Comparison of ENCODE assay signal across 29 mouse cellular contexts in genomic region chr7:42490358-42490757, GRCm38 (mm10). TPM values are rescaled to one million over a fixed set of nuclear protein-coding genes. Genes with fewer than 3 reads are reported as not detected.
"Had no signal": no experiment of that assay in that cellular context is flagged by ENCODE, and none has a peak within 500 bp of the region (broad histone marks: within the 10 kb centered on the region; RNA-seq: fewer than 3 reads in every experiment).

No protein-coding gene starts in this region.

- H3K27me3 ChIP-seq: liver, embryonic 13.5 days; neural tube, embryonic 12.5 days; neural tube, embryonic 15.5 days had no signal

- DNase-seq: kidney, adult 9 months; kidney, postnatal 14 days; kidney, postnatal 4 days; layer of hippocampus, adult 9-11 months; liver, embryonic 13.5 days; lung, embryonic 14.5 days; midbrain, embryonic 14.5 days; right cerebral cortex, adult 18-20 months; right cerebral cortex, postnatal 14 days; right cerebral cortex, postnatal 4 days; thymus, adult 2 months; thymus, postnatal 14 days had no signal

- ATAC-seq: intestine, postnatal 0 days; lung, postnatal 0 days had no signal

- H3K9ac ChIP-seq: liver, embryonic 13.5 days; lung, embryonic 14.5 days; neural tube, embryonic 12.5 days; neural tube, embryonic 15.5 days had no signal

- H3K9me3 ChIP-seq: liver, embryonic 13.5 days had no signal

- H3K4me2 ChIP-seq: liver, embryonic 13.5 days; lung, embryonic 14.5 days; neural tube, embryonic 12.5 days; neural tube, embryonic 15.5 days had no signal

- H3K4me3 ChIP-seq: liver, embryonic 13.5 days; midbrain, embryonic 10.5 days; neural tube, embryonic 12.5 days; neural tube, embryonic 15.5 days had no signal

- H3K4me1 ChIP-seq: liver, embryonic 13.5 days; midbrain, embryonic 10.5 days; neural tube, embryonic 12.5 days; neural tube, embryonic 15.5 days had no signal

- H3K27ac ChIP-seq: liver, embryonic 13.5 days; midbrain, embryonic 10.5 days; neural tube, embryonic 12.5 days; neural tube, embryonic 15.5 days; stomach, postnatal 0 days had no signal

RNA-seq across cellular contexts. Expression of gene 4933421I07Rik, which starts 42.4 kb away (rescaled TPM):
- total RNA-seq: layer of hippocampus, adult 18-20 months; layer of hippocampus, postnatal 25 days; left cerebral cortex, adult 18-20 months; left cerebral cortex, postnatal 36 days; liver, adult 2 months; midbrain, postnatal 0 days had no signal
- polyA plus RNA-seq: intestine, postnatal 0 days; kidney, embryonic 16.5 days; limb, embryonic 11.5 days; limb, embryonic 14.5 days; liver, adult 2 months; liver, embryonic 13.5 days; liver, embryonic 16.5 days; lung, embryonic 14.5 days; lung, postnatal 0 days; midbrain, embryonic 10.5 days; midbrain, embryonic 14.5 days; midbrain, postnatal 0 days; neural tube, embryonic 12.5 days; neural tube, embryonic 15.5 days; stomach, embryonic 14.5 days; stomach, postnatal 0 days; thymus, adult 2 months had no signal
